Mouse (Mus musculus): Measurements from ENCODE around the gene Olfr1366.
A peak's percentile ranks its signal among the peaks of the same experiment; 100 is the strongest.
"Not testable (repeated sequence)": the region's sequence is repeated elsewhere in the genome, so short reads cannot be mapped to it uniquely, and the experiment has no call there.

The Olfr1366 gene

DNA sequence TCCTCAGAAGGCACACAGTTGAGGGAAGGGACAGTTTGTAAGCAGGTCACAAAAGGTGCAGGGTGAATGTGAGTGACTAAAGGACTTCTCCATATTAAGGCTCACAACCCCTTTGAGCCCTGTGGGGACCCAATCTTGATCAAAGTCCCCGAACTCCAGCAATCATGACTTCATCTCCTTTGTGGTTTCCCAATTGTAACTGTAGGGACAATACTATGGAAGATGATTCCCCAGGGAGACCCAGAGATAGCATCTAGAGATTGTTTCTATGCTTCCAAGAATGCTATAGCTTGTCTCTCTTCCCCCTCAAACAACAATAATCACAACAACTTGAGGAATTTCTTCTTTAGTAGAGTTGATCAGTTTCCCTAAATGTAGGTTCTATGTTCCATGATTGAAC lies at the start of gene Olfr1366:
Gene Olfr1366, minus strand, starts transcription at position 101 of the 400 bp plus-strand sequence.
- no peak for DNase-seq

DNA sequence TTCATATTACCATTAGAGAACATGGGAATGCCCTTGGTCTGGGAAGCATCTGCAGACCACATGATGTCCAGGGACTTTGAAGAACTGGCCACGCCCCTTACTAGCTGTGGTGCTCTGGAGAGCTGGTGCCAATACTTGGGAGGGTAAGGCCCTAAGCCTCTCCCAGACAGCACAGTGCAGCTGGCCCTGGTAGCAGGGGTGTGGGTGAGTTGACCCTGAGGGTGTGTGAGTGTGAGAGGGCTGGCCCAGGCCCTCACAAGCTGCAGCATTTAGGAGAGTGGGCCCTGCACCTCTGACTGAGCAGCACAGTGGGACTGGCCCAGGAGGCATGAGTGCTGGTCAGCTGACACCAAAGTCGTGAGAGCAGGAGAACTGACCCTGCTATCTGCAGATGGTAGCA lies 49.0 kb upstream of the Olfr1366 start:
- no peak for DNase-seq

DNA sequence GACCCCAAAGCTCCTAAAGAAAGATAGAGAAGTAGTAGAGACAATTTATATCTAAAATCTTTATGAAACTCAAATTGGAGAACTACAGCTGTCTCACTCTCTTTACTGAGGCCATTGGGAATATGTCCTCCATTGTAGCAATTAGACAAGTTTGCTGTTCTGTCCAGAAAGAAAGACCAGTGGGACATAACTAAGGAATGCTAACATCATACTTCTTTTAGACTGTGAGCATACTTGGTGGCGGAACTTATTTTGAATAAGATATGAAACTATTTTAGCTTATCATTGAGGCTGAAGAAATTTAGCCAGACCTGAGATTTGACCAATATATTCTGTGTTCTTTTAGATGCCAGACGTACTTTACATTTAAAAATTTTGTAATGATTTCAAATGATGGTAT lies 39.1 kb upstream of the Olfr1366 start, which contains the start of gene Olfr1364:
Gene Olfr1364, minus strand, starts transcription at position 101 of the 400 bp plus-strand sequence.
- DNase-seq = no peak

GRCm38 (mm10) chr13:21559793-21560192 lies 17.2 kb upstream of the Olfr1366 start, which contains the start of gene Olfr1535:
Gene Olfr1535, minus strand, starts transcription at chr13:21559893.
- DNase-seq = no peak

- DNase-seq = no peak
Measured at GRCm38 (mm10) chr13:21550416-21551110, 8.0 kb upstream of the Olfr1366 start.

DNA sequence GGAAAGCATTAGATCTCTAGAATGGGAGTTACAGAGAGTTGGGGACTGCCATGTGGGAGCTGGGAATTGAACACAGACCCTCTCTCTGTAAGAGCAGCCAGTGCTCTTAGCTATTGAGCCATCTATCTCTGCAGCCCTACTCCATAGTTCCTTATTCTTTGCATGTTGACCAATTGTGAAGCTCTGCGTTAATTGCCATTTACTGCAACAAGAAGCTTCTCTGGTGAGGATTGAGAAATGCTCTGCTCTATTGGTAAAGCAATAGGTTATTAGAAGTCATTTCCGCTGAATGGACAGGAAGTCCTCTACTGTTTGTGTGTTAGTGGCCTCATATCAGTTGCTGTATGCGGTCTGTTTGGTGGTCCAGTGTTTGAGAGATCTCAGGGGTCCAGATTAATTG lies 6.9 kb upstream of the Olfr1366 start:
- no peak for DNase-seq

DNA sequence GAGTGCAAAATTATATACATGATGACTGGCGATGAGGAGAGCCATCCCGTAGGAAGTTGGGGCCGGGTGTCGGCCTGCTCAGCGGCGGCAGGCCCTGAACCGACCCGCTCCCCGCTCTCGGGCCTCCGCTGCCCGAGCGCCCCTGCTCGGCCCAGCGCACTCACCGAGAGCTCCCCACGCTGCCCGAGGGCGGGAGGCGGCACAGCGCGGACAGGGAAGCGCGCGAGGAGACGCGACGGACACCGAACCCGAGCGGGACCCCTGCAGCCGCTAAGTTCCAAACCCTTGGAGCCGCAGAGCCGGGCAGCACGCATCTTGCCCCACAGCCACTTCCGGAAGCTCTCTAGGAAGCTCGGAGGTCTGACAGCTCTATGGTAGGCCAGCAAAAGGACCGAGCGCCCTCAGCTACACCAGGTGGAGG lies 11.8 kb downstream of the Olfr1366 start, which contains the start of gene Zkscan8:
Gene Zkscan8, minus strand, starts transcription at position 340 of the 421 bp plus-strand sequence.
- DNase-seq = peak; percentile 90

- no peak for DNase-seq
Measured at GRCm38 (mm10) chr13:21530136-21530535, 12.5 kb downstream of the Olfr1366 start.

GRCm38 (mm10) chr13:21506221-21506649 lies 36.4 kb downstream of the Olfr1366 start:
- DNase-seq = peak; percentile 84

DNA sequence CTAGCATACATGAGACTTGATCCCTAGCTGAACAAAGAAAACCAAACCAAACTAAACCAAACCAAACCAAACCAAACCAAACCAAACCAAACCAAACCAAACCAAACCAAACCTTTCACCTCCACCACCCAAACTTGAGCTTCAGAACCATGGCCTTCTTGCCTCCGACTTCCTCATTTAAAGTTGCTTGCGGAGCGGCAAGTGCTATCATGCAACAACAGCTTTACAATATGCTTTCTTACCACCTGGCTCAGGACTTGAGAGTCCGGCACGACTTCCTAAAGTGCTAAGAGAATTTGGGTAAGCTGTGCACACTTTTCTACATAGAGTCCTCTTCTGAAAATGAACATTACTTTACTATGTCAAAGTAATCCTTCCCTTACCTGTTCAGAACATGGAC lies 40.3 kb downstream of the Olfr1366 start:
- no peak for DNase-seq

GRCm38 (mm10) chr13:21501182-21501581 lies 41.4 kb downstream of the Olfr1366 start, which contains the start of gene Gm11273:
Gene Gm11273, minus strand, starts transcription at chr13:21501418.
- not testable (repeated sequence) for DNase-seq

DNA sequence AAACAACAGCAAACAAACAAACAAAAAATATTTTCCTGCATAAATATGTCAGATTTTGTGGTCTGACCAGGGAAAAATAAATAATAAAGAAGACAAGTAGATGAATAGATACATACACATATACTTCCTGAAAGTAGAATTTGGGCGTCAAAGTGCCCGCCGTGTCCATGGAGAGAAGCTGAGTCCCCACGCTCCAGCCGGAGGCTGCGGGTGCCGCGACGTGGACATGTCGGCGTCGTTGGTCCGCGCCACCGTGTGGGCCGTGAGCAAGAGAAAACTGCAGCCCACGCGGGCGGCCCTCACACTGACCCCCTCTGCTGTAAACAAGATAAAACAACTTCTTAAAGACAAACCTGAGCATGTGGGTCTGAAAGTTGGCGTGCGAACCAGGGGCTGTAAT lies 47.5 kb downstream of the Olfr1366 start, which contains the start of gene AK157302:
Gene AK157302, plus strand, starts transcription at position 144 of the 400 bp plus-strand sequence.
- DNase-seq = peak; percentile 13

DNA sequence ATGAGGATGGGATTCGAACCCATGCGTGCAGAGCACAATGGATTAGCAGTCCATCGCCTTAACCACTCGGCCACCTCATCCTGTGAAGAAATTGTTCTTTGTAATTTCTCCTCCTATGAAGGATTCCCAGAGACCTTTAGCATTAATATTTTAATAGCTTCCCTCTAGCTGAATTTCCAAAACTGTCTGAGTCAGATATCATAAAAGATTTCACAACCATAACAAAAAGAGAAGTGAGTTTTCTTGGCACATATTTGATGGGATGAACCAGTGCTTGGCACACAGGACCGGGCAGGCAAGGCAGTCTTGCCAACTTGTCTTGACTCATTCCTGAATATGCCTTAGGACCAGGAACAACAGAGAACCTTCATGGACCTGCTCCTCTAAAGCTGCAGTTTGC lies 49.8 kb downstream of the Olfr1366 start:
- no peak for DNase-seq

DNA sequence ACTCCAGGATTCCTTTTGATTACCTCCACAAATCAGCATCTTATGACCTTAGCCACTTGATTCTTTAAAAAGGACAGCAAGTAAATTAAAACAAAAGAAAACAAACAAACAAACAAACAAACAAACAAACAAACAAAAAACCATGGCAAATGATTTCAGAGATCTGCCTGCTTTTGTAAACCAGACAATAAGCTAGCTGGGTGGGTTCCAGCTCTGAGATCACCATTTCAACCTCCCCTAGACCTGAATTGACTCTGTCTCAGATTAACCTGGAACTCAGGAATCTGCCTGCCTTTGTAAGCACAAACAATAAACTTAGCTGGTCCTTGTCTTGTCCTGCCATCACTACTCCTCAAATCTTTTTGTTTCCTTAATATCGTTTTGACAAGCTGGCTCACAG lies 55.7 kb downstream of the Olfr1366 start:
- DNase-seq = no peak

Data from cerebellum, adult 9-11 months (tissue).